Mouse (Mus musculus) heart, embryonic 16.5 days (tissue): ENCODE data around the gene Arhgap32. TPM values are rescaled to one million over a fixed set of nuclear protein-coding genes. Genes with fewer than 3 reads are reported as not detected.
"Not testable (repeated sequence)": the region's sequence is repeated elsewhere in the genome, so short reads cannot be mapped to it uniquely, and the experiment has no call there.

Source experiments
- ATAC-seq: fragments of 200-750 bp; cut with Nextera tagmentation; replicated peaks from 2 replicates; pipeline ENCODE4 v1.8.0; 2017; ENCODE audit warnings: moderate number of reproducible peaks; ENCODE audit not compliant: insufficient read depth, low FRiP score; ENCODE audit errors: extremely low read depth
- H3K27ac ChIP-seq: fragments of 300-500 bp; sonication (generic); 2 replicates; pipeline ENCODE4 v1.5.1; 2014; ENCODE audit warnings: mild to moderate bottlenecking, low read length, control low read depth, moderate library complexity
- H3K27me3 ChIP-seq: fragments of 300-500 bp; sonication (generic); 2 replicates; pipeline ENCODE4 v1.6.1; 2014; ENCODE audit warnings: low read length, mixed read lengths; ENCODE audit not compliant: control insufficient read depth, insufficient read depth
- H3K36me3 ChIP-seq: fragments of 300-500 bp; sonication (generic); 2 replicates; pipeline ENCODE4 v1.6.1; 2014; ENCODE audit not compliant: control insufficient read depth, insufficient read depth
- H3K4me1 ChIP-seq: fragments of 300-500 bp; sonication (generic); 2 replicates; pipeline ENCODE4 v1.6.1; 2014; ENCODE audit warnings: low read length, mixed read lengths; ENCODE audit not compliant: control insufficient read depth, insufficient read depth
- H3K4me2 ChIP-seq: fragments of 300-500 bp; sonication (generic); 2 replicates; pipeline ENCODE4 v1.6.1; 2014; ENCODE audit warnings: low read depth, mild to moderate bottlenecking, control low read depth, low read length
- H3K4me3 ChIP-seq: fragments of 300-500 bp; sonication (generic); 2 replicates; pipeline ENCODE4 v1.5.1; 2014; ENCODE audit warnings: mild to moderate bottlenecking, control low read depth, low read length
- H3K9ac ChIP-seq: fragments of 300-500 bp; sonication (generic); 2 replicates; pipeline ENCODE4 v1.6.1; 2014; ENCODE audit warnings: low read length, control low read depth
- H3K9me3 ChIP-seq: fragments of 300-500 bp; sonication (generic); replicated peaks from 2 replicates; pipeline ENCODE4 v1.6.1; 2016; ENCODE audit warnings: low read length; ENCODE audit not compliant: control insufficient read depth
- WGBS: fragments of 180-500 bp; shearing (Covaris S2); extraction: QIAGEN DNeasy Blood & Tissue Kit; methylation state at CpG from one replicate; pipeline ENCODE4 v1.1.7; 2014; 5-methylcytosine and 5-hydroxymethylcytosine counted together
- polyA plus RNA-seq: library from polyadenylated mRNA; unstranded; fragments of >200 nt; fragmentation: Nextera tagmentation; extraction: Ambion mirVana; gene quantifications from 2 replicates; pipeline ENCODE4 v1.2.1, GENCODE M21; 2015

Arhgap32 gene
- polyA plus RNA-seq, 1 experiment from 2014 or later = 2.8 TPM

DNA sequence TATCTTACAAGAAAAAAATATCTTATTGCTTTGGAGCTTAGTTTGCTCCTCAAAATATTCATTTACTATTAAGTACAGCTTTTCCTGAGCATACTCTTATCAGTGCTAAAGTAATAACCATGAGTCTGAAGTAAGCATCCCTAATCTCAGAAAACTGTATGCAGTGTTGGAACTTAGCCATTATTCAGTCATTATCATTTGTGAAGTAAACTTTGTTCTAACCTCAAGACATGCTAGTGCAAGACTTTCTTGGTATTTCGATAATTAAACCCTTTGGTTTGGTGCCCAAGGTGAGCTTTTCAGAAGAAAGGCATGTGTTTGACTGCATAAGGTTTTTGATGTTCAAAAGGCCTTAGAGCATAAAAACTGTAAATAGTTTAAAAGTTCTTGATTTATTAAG, 4.2 kb downstream of the Arhgap32 start:
- peaks cover 11% of the 10 kb centered on the region for H3K4me1 ChIP-seq
- H3K9ac ChIP-seq = no peak overlapping the region
- H3K36me3 ChIP-seq = no peaks in the 10 kb centered on the region
- 81% methylated on average over 1 of the region's 1 CpGs for WGBS
- no peak overlapping the region for H3K4me3 ChIP-seq
- peaks cover 2% of the 10 kb centered on the region; the same call in 1 of the 2 replicates for H3K9me3 ChIP-seq
- no peak overlapping the region for H3K4me2 ChIP-seq
- no peaks in the 10 kb centered on the region for H3K27me3 ChIP-seq
- ATAC-seq = no peak
- H3K27ac ChIP-seq = no peak overlapping the region

DNA sequence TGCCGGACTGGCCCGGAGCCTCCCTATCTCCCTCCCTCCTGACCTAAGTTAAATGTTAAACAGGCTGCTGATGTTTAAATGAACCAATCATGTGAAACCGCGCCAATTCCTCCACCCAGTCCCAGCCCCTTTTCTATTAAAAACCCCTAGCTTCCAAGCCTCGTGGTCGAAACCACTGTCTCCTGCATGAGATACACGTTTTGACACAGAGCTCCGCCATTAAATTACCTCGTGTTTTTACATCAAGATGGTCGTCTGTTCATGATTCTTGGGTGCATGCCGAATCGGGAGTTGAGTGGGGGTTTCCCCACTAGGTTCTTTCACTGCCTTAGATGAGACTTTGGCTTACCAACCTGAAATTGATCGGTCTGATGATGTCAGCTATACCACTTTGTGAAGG, 5.3 kb downstream of the Arhgap32 start:
- not testable (repeated sequence) for H3K9ac ChIP-seq, H3K36me3 ChIP-seq, ATAC-seq, H3K4me2 ChIP-seq, H3K4me3 ChIP-seq, H3K27ac ChIP-seq, H3K27me3 ChIP-seq, H3K9me3 ChIP-seq
- H3K4me1 ChIP-seq = peaks cover 11% of the 10 kb centered on the region
- WGBS = 93% methylated on average over 13 of the region's 13 CpGs

DNA sequence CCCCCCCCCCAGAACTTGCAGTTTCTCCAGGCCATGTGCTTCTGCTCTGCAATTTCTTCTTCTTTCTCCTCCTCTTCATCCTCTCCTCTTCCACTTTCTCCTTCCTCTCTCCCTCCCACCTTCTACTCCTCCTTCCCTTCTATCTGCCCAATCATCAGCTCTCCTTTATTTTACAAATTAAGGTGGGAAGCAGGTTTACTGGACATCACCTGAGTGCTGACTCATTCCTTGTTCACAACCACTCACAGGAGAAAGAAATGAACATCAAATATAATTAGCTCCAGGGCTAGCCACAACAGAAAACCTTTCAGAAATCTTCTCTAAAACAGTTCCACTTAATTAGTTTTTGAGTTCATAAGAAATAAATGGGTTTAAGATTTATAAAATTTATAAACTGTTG, 20.3 kb downstream of the Arhgap32 start:
- no peak for ATAC-seq
- H3K4me1 ChIP-seq = peaks cover under 1% of the 10 kb centered on the region

DNA sequence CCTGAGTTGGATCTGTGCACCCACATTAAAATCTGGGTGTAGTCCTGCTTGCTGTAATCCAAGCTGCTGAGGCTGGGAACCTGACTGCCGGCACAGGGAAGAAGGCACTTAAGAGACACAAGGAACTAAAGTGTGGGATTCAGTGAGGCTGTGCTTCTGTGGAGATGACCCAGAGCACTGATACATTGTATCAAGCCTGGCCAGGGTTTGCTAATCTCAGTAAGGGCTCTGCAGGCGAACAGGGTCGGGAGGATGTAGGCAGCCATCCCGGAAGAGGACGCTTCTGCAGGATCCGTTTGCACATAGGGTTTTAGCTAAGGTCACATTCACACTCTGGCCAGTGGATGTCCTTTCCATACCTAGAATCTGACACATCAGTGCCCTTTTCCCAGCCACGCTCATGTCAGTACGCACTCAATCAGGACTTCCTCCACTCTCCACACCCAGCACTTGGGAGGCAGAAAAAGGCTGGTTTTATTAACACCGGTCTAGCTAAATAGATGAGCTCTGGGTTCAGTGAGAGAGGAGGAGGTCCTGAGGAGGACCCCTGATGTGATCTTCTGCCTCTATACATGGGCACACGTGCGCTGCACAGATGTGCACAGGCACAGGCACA, 20.9 kb downstream of the Arhgap32 start:
- 55% methylated on average over 11 of the region's 11 CpGs for WGBS
- no peaks in the 10 kb centered on the region for H3K9me3 ChIP-seq
- ATAC-seq = no peak
- no peaks in the 10 kb centered on the region for H3K36me3 ChIP-seq
- no peaks in the 10 kb centered on the region for H3K27me3 ChIP-seq
- no peak overlapping the region for H3K27ac ChIP-seq
- peaks cover 5% of the 10 kb centered on the region for H3K4me1 ChIP-seq
- no peak overlapping the region for H3K9ac ChIP-seq
- H3K4me3 ChIP-seq = no peak overlapping the region
- 0 out of 2 replicates have a peak overlapping the region, but pooled peaks have one; percentile 16 for H3K4me2 ChIP-seq

More for the DNA sequence above, 20.3 kb downstream of the Arhgap32 start:
- H3K9me3 ChIP-seq = no peaks in the 10 kb centered on the region
- H3K27ac ChIP-seq = no peak overlapping the region
- H3K27me3 ChIP-seq = no peaks in the 10 kb centered on the region
- no peak overlapping the region for H3K4me3 ChIP-seq
- H3K36me3 ChIP-seq = no peaks in the 10 kb centered on the region
- no peak overlapping the region for H3K9ac ChIP-seq
- no peak overlapping the region for H3K4me2 ChIP-seq

DNA sequence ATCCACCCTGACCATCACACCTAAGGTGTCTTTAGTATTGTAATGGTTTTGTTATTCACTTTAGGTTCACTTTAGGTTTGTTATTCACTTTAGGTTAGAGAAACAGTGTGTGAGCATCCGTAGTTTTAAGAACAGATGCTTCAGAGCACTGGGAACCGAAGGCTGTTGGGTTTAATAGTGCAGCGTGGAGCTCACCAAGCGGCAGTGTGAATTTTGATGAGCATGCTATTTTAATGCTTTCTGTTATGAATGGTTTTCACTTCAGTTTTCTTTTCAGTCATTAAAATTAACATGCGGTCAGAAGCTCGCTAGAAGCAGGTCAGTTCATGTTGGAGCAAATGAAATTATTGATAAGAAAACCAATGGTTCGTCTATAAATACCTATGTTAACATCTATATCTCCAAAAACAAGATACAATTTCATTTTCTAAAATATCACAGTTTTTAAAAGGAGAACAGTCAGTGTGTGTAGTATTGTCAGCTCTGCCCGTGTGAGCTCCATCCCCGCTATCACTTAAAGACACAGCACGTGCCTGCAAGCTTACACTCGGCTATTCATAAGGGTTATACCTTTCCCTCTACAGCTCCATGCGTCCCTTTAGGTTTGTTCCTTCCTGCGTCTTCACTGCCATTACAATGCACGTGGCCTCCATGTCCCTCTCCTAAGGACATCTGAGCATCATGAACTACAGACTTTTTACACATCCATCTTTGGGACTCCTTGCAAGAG, 21.9 kb downstream of the Arhgap32 start:
- no peaks in the 10 kb centered on the region for H3K27me3 ChIP-seq
- H3K36me3 ChIP-seq = no peaks in the 10 kb centered on the region
- H3K9ac ChIP-seq = no peak overlapping the region
- no peak overlapping the region for H3K27ac ChIP-seq
- H3K4me2 ChIP-seq = no peak overlapping the region
- H3K4me1 ChIP-seq = peaks cover 9% of the 10 kb centered on the region
- no peak for ATAC-seq
- no peak overlapping the region for H3K4me3 ChIP-seq
- no peaks in the 10 kb centered on the region for H3K9me3 ChIP-seq
- 89% methylated on average over 14 of the region's 14 CpGs for WGBS

DNA sequence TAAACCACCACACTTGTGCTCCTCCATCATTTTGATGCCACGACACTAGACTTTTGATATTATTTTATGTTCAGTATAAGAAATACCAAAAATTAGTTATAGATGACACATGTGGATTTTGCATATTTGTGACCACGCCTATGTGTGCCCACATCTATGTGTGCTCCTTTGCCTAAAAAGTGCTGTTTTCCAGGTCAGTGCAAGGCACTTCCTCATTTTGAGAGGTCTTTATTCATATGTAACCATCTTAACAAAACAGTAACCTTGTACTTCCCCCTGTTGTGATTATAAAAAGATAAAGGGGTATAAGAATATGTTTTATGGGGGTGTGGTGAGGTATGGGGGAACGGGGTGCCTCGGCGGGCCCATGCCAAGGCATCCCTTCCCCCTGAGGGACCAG, 22.7 kb downstream of the Arhgap32 start:
- Histone ChIP-seq H3K4me1 (peaks cover 11% of the 10 kb centered on the region), H3K27ac (no peak overlapping the region), H3K4me2 (no peak overlapping the region), H3K4me3 (no peak overlapping the region), H3K9me3 (no peaks in the 10 kb centered on the region), H3K36me3 (no peaks in the 10 kb centered on the region), H3K9ac (no peak overlapping the region), H3K27me3 (no peaks in the 10 kb centered on the region)
- WGBS = 90% methylated on average over 5 of the region's 5 CpGs
- ATAC-seq = no peak

DNA sequence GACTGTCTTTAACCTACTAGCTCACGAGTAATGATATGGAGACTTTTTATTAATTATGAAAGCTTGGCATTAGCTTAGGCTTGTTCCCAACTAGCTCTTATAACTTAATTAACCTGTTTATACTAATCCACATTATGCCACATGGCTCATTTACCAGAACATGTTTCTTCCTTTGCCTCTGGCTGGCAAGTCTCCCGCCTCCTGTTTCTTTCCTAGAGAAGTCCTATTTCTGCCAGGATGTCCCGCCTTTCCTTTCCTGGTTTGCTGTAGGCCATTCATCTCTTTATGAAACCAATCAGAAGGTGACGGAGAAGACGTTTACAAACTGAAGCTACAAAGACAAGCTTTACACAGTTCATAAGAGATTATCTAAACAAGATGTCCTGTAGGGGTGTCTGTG, 23.7 kb downstream of the Arhgap32 start:
- no peaks in the 10 kb centered on the region for H3K9me3 ChIP-seq
- H3K9ac ChIP-seq = no peak overlapping the region
- H3K27me3 ChIP-seq = no peaks in the 10 kb centered on the region
- peaks cover 11% of the 10 kb centered on the region for H3K4me1 ChIP-seq
- no peaks in the 10 kb centered on the region for H3K36me3 ChIP-seq
- 81% methylated on average over 5 of the region's 5 CpGs for WGBS
- H3K27ac ChIP-seq = no peak overlapping the region
- ATAC-seq = no peak
- H3K4me3 ChIP-seq = no peak overlapping the region
- no peak overlapping the region for H3K4me2 ChIP-seq

DNA sequence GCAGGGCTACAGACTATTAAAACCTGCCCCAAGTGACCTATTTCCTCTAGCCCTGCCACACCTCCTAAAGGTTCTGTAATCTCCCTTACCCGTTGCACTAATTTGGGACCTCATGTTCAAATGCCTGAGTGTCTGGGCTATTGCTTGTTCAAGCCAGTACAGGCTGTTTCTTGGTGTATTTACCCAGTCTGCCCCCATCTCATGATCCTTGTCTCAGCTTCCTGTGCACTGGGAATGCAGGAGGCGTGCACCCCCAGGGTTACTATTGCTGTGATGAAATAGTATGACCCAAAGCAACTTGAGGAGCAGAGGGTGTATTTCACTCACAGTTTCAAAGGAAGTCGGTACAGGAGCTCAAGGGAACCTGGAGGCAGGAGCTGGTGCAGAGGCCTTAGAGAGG, 26.9 kb downstream of the Arhgap32 start:
- Histone ChIP-seq H3K4me2 (no peak overlapping the region), H3K27me3 (no peaks in the 10 kb centered on the region), H3K9ac (no peak overlapping the region), H3K4me3 (no peak overlapping the region), H3K36me3 (no peaks in the 10 kb centered on the region), H3K9me3 (no peaks in the 10 kb centered on the region), H3K27ac (no peak overlapping the region), H3K4me1 (peaks cover 23% of the 10 kb centered on the region)
- WGBS = 51% methylated on average over 3 of the region's 3 CpGs
- no peak for ATAC-seq

DNA sequence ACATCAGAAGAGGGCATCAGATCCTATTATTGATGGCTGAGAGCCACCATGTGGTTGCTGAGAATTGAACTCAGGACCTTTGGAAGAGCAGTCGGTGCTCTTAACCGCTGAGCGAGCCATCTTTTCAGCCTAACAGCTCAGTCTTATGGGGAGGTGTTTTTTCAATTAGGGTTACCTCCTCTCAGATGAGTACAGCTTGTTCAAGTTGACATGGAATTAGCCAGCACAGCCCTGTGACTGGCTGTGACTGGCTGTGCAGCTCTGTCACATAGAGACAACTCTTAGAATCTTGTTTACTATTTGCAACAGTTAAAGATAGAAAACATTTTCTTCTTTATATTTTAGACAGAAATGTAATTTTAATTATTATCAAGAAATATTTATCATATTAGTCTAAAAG, 27.5 kb downstream of the Arhgap32 start:
- no peak for ATAC-seq
- Histone ChIP-seq H3K9me3 (no peaks in the 10 kb centered on the region), H3K4me3 (no peak overlapping the region), H3K36me3 (no peaks in the 10 kb centered on the region), H3K4me1 (peaks cover 23% of the 10 kb centered on the region), H3K9ac (no peak overlapping the region), H3K27me3 (no peaks in the 10 kb centered on the region), H3K27ac (no peak overlapping the region), H3K4me2 (no peak overlapping the region)
- WGBS = 98% methylated on average over 3 of the region's 3 CpGs
